Mouse (Mus musculus) heart, embryonic 16.5 days (tissue): ENCODE measurements around the gene Cyp17a1. TPM values are rescaled to one million over a fixed set of nuclear protein-coding genes. Genes with fewer than 3 reads are reported as not detected.

ENCODE experiments used
- ATAC-seq: fragments of 200-750 bp; cut with Nextera tagmentation; replicated peaks from 2 replicates; pipeline ENCODE4 v1.8.0; 2017; ENCODE audit warnings: moderate number of reproducible peaks; ENCODE audit not compliant: insufficient read depth, low FRiP score; ENCODE audit errors: extremely low read depth
- H3K27ac ChIP-seq: fragments of 300-500 bp; sonication (generic); 2 replicates; pipeline ENCODE4 v1.5.1; 2014; ENCODE audit warnings: mild to moderate bottlenecking, low read length, control low read depth, moderate library complexity
- H3K27me3 ChIP-seq: fragments of 300-500 bp; sonication (generic); 2 replicates; pipeline ENCODE4 v1.6.1; 2014; ENCODE audit warnings: low read length, mixed read lengths; ENCODE audit not compliant: control insufficient read depth, insufficient read depth
- H3K36me3 ChIP-seq: fragments of 300-500 bp; sonication (generic); 2 replicates; pipeline ENCODE4 v1.6.1; 2014; ENCODE audit not compliant: control insufficient read depth, insufficient read depth
- H3K4me1 ChIP-seq: fragments of 300-500 bp; sonication (generic); 2 replicates; pipeline ENCODE4 v1.6.1; 2014; ENCODE audit warnings: low read length, mixed read lengths; ENCODE audit not compliant: control insufficient read depth, insufficient read depth
- H3K4me2 ChIP-seq: fragments of 300-500 bp; sonication (generic); 2 replicates; pipeline ENCODE4 v1.6.1; 2014; ENCODE audit warnings: low read depth, mild to moderate bottlenecking, control low read depth, low read length
- H3K4me3 ChIP-seq: fragments of 300-500 bp; sonication (generic); 2 replicates; pipeline ENCODE4 v1.5.1; 2014; ENCODE audit warnings: mild to moderate bottlenecking, control low read depth, low read length
- H3K9ac ChIP-seq: fragments of 300-500 bp; sonication (generic); 2 replicates; pipeline ENCODE4 v1.6.1; 2014; ENCODE audit warnings: low read length, control low read depth
- H3K9me3 ChIP-seq: fragments of 300-500 bp; sonication (generic); replicated peaks from 2 replicates; pipeline ENCODE4 v1.6.1; 2016; ENCODE audit warnings: low read length; ENCODE audit not compliant: control insufficient read depth
- WGBS: fragments of 180-500 bp; shearing (Covaris S2); extraction: QIAGEN DNeasy Blood & Tissue Kit; methylation state at CpG from one replicate; pipeline ENCODE4 v1.1.7; 2014; 5-methylcytosine and 5-hydroxymethylcytosine counted together
- polyA plus RNA-seq: library from polyadenylated mRNA; unstranded; fragments of >200 nt; fragmentation: Nextera tagmentation; extraction: Ambion mirVana; gene quantifications from 2 replicates; pipeline ENCODE4 v1.2.1, GENCODE M21; 2015

Gene Cyp17a1
- polyA plus RNA-seq, 1 experiment from 2014 or later, result 1.7 TPM

DNA sequence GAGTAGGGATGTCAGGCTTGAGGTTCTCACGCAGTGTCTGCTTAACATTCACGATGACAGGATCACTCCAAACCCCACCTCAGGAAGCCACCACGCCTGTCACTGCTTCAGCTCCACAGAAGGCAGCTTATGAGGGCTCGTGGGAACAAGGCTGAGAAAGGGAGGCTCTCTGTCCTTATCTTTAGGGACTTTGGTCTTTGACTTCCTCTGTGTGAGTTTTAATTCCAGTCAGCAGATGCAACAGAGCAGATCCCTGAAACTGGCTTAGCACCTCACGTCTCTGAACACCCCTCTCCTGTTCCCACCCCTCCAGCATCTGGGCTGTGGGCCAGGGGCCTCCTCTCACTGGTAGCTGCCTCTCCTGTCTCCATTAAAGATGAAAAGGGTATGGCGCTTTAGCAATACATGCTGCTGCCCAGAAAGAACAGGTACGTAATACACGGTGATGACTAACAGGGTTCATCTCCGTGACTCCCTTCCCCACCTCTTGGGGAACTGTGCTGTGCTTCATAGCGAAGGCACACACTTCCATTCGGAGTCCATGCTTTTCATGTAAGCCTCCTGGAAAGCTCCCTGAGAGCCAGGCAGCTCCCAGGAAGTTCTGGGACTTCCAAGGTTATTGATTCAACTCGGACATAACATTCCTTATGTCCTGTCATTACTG is 6.9 kb upstream of the Cyp17a1 start:
- 38% methylated on average over 12 of the region's 12 CpGs for WGBS
- no peaks in the 10 kb centered on the region for H3K36me3 ChIP-seq
- no peaks in the 10 kb centered on the region for H3K9me3 ChIP-seq
- H3K27me3 ChIP-seq, result no peaks in the 10 kb centered on the region
- H3K9ac ChIP-seq, result no peak overlapping the region
- peak; percentile 45 for ATAC-seq
- H3K27ac ChIP-seq, result no peak overlapping the region
- no peak overlapping the region for H3K4me3 ChIP-seq
- H3K4me1 ChIP-seq, result 0 out of 2 replicates have a peak, but pooled peaks cover 2% of the 10 kb centered on the region
- no peak overlapping the region for H3K4me2 ChIP-seq

DNA sequence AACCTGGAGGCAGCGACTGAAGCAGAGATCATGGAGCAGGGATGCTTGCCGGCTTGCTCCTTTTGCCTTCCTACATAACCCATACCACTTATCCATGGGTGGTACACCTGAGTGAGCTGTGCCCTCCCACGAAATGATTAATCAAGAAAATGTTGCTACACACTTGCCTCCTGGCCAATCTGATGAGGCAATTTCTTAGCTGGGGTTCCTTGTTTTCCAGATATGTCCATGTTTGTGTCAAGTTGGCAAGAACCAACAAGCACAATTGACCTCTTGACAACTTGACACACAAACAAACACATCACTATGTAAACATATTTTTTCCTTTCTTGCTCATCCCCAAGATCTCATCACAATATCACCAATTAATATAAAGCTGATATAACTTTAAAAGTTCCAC is 2.7 kb upstream of the Cyp17a1 start:
- no peak for ATAC-seq
- no peaks in the 10 kb centered on the region for H3K9me3 ChIP-seq
- H3K4me2 ChIP-seq, result no peak overlapping the region
- 0 out of 2 replicates have a peak, but pooled peaks cover 5% of the 10 kb centered on the region for H3K4me1 ChIP-seq
- H3K36me3 ChIP-seq, result no peaks in the 10 kb centered on the region
- no peak overlapping the region for H3K9ac ChIP-seq
- no peaks in the 10 kb centered on the region for H3K27me3 ChIP-seq
- 75% methylated on average over 3 of the region's 3 CpGs for WGBS
- H3K4me3 ChIP-seq, result no peak overlapping the region
- no peak overlapping the region for H3K27ac ChIP-seq

DNA sequence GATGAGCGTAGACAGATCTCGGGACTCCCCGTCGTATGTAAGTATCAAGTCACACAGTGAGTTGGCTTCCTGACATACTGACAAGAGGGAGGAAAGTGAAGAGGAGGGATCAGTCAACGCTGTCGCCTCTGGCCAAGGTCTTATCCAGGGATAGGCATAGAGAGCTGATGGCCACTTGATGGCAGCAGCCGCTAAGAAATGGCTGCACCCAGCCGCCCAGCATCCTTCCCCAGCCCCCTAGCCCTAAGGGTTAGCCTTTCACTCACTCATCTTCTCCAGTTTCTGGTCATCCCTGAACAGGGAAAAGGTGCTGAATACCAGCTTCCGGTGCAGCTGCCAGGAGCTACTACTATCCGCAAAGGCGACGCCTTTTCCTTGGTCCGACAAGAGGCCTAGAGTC is 2.3 kb downstream of the Cyp17a1 start:
- ATAC-seq, result peak; percentile 63; the same call in 1 of the 2 replicates
- Histone ChIP-seq H3K9me3 (no peaks in the 10 kb centered on the region), H3K9ac (no peak overlapping the region), H3K4me3 (no peak overlapping the region), H3K27ac (no peak overlapping the region), H3K27me3 (no peaks in the 10 kb centered on the region), H3K4me1 (0 out of 2 replicates have a peak, but pooled peaks cover 3% of the 10 kb centered on the region), H3K4me2 (no peak overlapping the region), H3K36me3 (no peaks in the 10 kb centered on the region)
- WGBS, result 10% methylated on average over 13 of the region's 13 CpGs

DNA sequence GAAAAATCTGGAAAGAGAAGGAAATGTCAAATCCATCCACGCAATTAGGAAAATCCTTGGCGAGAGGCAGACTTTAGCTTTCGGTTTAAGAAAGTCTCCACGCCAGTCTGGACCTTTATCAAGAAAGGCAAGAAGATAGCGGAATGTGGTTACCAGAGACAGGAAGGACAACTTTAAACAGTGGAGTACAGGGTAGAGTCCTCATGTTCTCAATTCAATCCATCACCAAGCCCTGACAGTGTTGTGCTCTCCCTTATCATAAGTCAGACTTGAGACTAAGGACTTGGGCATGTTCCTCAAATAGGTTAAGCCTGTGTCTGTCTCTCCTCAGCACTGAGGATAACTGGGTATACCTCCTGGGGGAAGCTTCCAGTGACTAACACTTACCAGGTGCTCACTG is 3.2 kb downstream of the Cyp17a1 start:
- 43% methylated on average over 5 of the region's 5 CpGs for WGBS
- ATAC-seq, result no peak
- no peaks in the 10 kb centered on the region for H3K27me3 ChIP-seq
- H3K9me3 ChIP-seq, result no peaks in the 10 kb centered on the region
- H3K9ac ChIP-seq, result no peak overlapping the region
- no peak overlapping the region for H3K4me2 ChIP-seq
- H3K36me3 ChIP-seq, result no peaks in the 10 kb centered on the region
- 0 out of 2 replicates have a peak, but pooled peaks cover 3% of the 10 kb centered on the region for H3K4me1 ChIP-seq
- H3K27ac ChIP-seq, result no peak overlapping the region
- H3K4me3 ChIP-seq, result no peak overlapping the region

- Histone ChIP-seq H3K9me3 (no peaks in the 10 kb centered on the region), H3K27ac (no peak overlapping the region), H3K36me3 (no peaks in the 10 kb centered on the region), H3K9ac (no peak overlapping the region), H3K4me1 (0 out of 2 replicates have a peak, but pooled peaks cover 3% of the 10 kb centered on the region), H3K4me2 (no peak overlapping the region), H3K27me3 (no peaks in the 10 kb centered on the region), H3K4me3 (no peak overlapping the region)
- ATAC-seq, result no peak
- 79% methylated on average over 10 of the region's 10 CpGs for WGBS
These were observed 4.7 kb downstream of the Cyp17a1 start for GRCm38 (mm10) chr19:46668263-46668662.

- Histone ChIP-seq H3K4me2 (no peak overlapping the region), H3K9ac (no peak overlapping the region), H3K9me3 (no peaks in the 10 kb centered on the region), H3K4me3 (no peak overlapping the region), H3K36me3 (no peaks in the 10 kb centered on the region), H3K27me3 (no peaks in the 10 kb centered on the region), H3K27ac (no peak overlapping the region), H3K4me1 (peaks cover 2% of the 10 kb centered on the region; the same call in 1 of the 2 replicates)
- no peak for ATAC-seq
- 56% methylated on average over 11 of the region's 11 CpGs for WGBS
These were observed 5.7 kb downstream of the Cyp17a1 start for GRCm38 (mm10) chr19:46667300-46667699.

DNA sequence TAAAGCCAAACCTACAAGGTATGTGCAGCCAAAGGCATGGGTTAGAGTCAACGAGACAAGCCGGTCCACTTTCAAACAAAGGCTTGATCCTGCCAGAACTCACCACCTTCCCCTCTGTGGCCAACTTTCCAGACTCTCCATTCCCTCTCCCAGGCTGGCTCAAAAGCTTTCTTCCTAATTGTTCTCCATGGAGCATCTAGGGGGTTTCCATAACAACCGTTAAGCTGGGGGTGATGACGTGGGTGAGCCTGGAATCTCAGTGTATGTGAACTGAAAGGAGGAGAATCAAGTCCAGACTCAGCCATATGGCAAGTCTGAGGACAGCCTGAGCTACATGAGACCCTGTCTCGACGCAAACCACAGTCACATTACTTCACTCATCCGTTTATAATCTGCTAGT is 7.5 kb downstream of the Cyp17a1 start:
- peaks cover 2% of the 10 kb centered on the region; the same call in 1 of the 2 replicates for H3K4me1 ChIP-seq
- H3K27me3 ChIP-seq, result no peaks in the 10 kb centered on the region
- no peak for ATAC-seq
- H3K9ac ChIP-seq, result no peak overlapping the region
- H3K4me3 ChIP-seq, result no peak overlapping the region
- WGBS, result 55% methylated on average over 7 of the region's 7 CpGs
- H3K36me3 ChIP-seq, result no peaks in the 10 kb centered on the region
- H3K27ac ChIP-seq, result no peak overlapping the region
- H3K4me2 ChIP-seq, result no peak overlapping the region
- H3K9me3 ChIP-seq, result no peaks in the 10 kb centered on the region

- no peak for ATAC-seq
- peaks cover 4% of the 10 kb centered on the region; the same call in 1 of the 2 replicates for H3K4me1 ChIP-seq
- no peaks in the 10 kb centered on the region for H3K27me3 ChIP-seq
- peaks cover under 1% of the 10 kb centered on the region; the same call in 1 of the 2 replicates for H3K36me3 ChIP-seq
- H3K9me3 ChIP-seq, result no peaks in the 10 kb centered on the region
- H3K27ac ChIP-seq, result no peak overlapping the region
- no peak overlapping the region for H3K9ac ChIP-seq
- 74% methylated on average over 6 of the region's 6 CpGs for whole genome bisulfite sequencing
- H3K4me3 ChIP-seq, result no peak overlapping the region
- H3K4me2 ChIP-seq, result no peak overlapping the region
These were observed 10.2 kb downstream of the Cyp17a1 start for GRCm38 (mm10) chr19:46662784-46663183.

DNA sequence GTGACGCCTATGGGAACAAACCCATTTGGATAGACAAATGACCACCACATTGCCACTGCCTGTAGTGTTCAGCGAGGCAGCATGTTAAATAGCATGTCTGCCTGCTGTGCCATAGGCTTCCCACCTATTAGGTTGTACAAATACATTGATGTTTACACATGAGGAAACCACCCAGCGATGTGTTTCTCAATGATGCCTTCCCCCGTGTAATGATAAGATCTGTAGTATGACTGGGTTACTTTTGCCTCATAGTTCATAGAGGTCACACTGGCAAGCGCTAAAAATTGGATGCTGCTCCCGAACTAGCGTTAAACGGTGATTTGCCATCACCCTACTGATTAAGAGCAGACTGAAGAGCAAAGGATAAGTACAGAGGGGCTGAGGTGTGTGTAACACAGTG is 10.8 kb downstream of the Cyp17a1 start:
- no peak overlapping the region for H3K4me2 ChIP-seq
- 66% methylated on average over 8 of the region's 8 CpGs for WGBS
- ATAC-seq, result no peak
- no peak overlapping the region for H3K9ac ChIP-seq
- no peaks in the 10 kb centered on the region for H3K9me3 ChIP-seq
- H3K27me3 ChIP-seq, result no peaks in the 10 kb centered on the region
- peaks cover 4% of the 10 kb centered on the region; the same call in 1 of the 2 replicates for H3K4me1 ChIP-seq
- H3K4me3 ChIP-seq, result no peak overlapping the region
- H3K36me3 ChIP-seq, result peaks cover 4% of the 10 kb centered on the region
- no peak overlapping the region for H3K27ac ChIP-seq
